Comparison of ENCODE assay signal across 9 mouse cellular contexts in the genomic region with DNA sequence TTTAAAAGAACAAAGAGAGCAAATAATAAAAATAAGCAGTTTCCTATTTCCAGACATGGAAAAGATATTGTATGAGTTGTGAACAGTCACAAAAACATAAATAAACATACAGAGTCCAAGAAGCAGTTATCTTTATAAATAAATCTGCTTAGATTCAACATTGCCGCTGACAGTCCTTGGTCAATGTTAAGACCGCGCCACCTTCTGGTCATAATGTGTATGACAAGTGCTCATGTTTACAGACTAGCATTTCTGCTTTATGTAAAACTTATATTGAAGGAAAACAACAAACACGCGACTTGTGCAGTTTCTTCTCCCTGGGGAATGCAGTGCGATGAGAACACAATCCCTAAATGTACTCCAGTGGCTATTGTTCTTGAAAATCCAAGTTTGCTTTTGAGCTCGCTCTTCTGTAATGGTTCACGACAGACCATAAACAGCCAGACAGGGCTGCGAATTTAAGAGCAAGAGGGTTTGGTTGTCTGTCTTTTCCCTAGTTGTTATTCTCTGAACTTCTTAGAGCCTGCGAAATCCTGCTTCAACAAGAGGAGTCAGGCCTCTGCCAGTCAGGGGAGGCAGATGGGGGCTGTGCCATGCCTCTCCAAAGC.
DNase-seq lines count a peak whose midpoint lies in the region; ATAC-seq lines count a peak whose summit lies in the region.
"Had no signal": no experiment of that assay in that cellular context is flagged by ENCODE, and none has a peak within 500 bp of the region (broad histone marks: within the 10 kb centered on the region; RNA-seq: fewer than 3 reads in every experiment).

No protein-coding gene starts in this region.

- no peak for ATAC-seq in kidney, embryonic 15.5 days (replicated peaks; ENCODE audit: low FRiP score)
- ATAC-seq in forebrain, embryonic 14.5 days: peak; percentile 83
- no peak; the same call in 1 of the 2 replicates for ATAC-seq in limb, embryonic 13.5 days (ENCODE audit: low FRiP score, low read depth)
- peak; percentile 50; the same call in 1 of the 2 replicates for ATAC-seq in neural tube, embryonic 11.5 days (ENCODE audit: insufficient read depth, low FRiP score, low TSS enrichment)

- H3K36me3 ChIP-seq in kidney, embryonic 15.5 days: no peaks in the 10 kb centered on the region
- H3K36me3 ChIP-seq in forebrain, embryonic 14.5 days (ENCODE audit: control insufficient read depth, insufficient read depth, low read length): no peaks in the 10 kb centered on the region
- no peaks in the 10 kb centered on the region for H3K36me3 ChIP-seq in limb, embryonic 13.5 days
- no peaks in the 10 kb centered on the region for H3K36me3 ChIP-seq in neural tube, embryonic 11.5 days (ENCODE audit: control insufficient read depth, insufficient read depth, low read length)
- H3K36me3 ChIP-seq: embryonic facial prominence, embryonic 12.5 days had no signal

- peak; percentile 67 for DNase-seq in kidney, adult 18-20 months
- DNase-seq in c-Kit-positive CD71-negative TER-119-negative erythroid progenitor cells, embryonic 14.5 days (ENCODE audit: low read depth): peak; percentile 48
- DNase-seq in forebrain, embryonic 14.5 days (ENCODE audit: low spot score): peak; percentile 94
- DNase-seq in kidney, adult 8-10 months: peak; percentile 29 to 75
- DNase-seq in neural tube, embryonic 11.5 days (ENCODE audit: low spot score): peak; percentile 69
- peak; percentile 51 for DNase-seq in thymus, postnatal 14 days

- H3K9ac ChIP-seq in kidney, embryonic 15.5 days: no peak overlapping the region
- no peak overlapping the region for H3K9ac ChIP-seq in forebrain, embryonic 14.5 days (ENCODE audit: low read length)
- no peak overlapping the region for H3K9ac ChIP-seq in limb, embryonic 13.5 days
- no peak overlapping the region for H3K9ac ChIP-seq in neural tube, embryonic 11.5 days (ENCODE audit: low read length)
- H3K9ac ChIP-seq: embryonic facial prominence, embryonic 12.5 days had no signal

- no peaks in the 10 kb centered on the region for H3K9me3 ChIP-seq in kidney, embryonic 15.5 days (replicated peaks)
- H3K9me3 ChIP-seq in forebrain, embryonic 14.5 days (replicated peaks; ENCODE audit: control insufficient read depth, low read length): no peaks in the 10 kb centered on the region
- H3K9me3 ChIP-seq in limb, embryonic 13.5 days: no peaks in the 10 kb centered on the region
- H3K9me3 ChIP-seq in neural tube, embryonic 11.5 days (ENCODE audit: control insufficient read depth, low read length): no peaks in the 10 kb centered on the region
- H3K9me3 ChIP-seq: embryonic facial prominence, embryonic 12.5 days had no signal

- peaks cover 3% of the 10 kb centered on the region; the same call in 1 of the 2 replicates for H3K27me3 ChIP-seq in kidney, embryonic 15.5 days
- H3K27me3 ChIP-seq in forebrain, embryonic 14.5 days (replicated peaks; ENCODE audit: control insufficient read depth, insufficient read depth, low read length): peaks cover 10% of the 10 kb centered on the region; the same call in 1 of the 2 replicates
- H3K27me3 ChIP-seq in limb, embryonic 13.5 days: peaks cover 7% of the 10 kb centered on the region; the same call in 1 of the 2 replicates
- H3K27me3 ChIP-seq in neural tube, embryonic 11.5 days (ENCODE audit: control insufficient read depth, insufficient read depth, low read length): no peaks in the 10 kb centered on the region
- H3K27me3 ChIP-seq: embryonic facial prominence, embryonic 12.5 days had no signal

- H3K27ac ChIP-seq in kidney, embryonic 15.5 days: no peak overlapping the region
- no peak overlapping the region for H3K27ac ChIP-seq in forebrain, embryonic 14.5 days (ENCODE audit: low read depth, low read length)
- no peak overlapping the region for H3K27ac ChIP-seq in limb, embryonic 13.5 days
- H3K27ac ChIP-seq in neural tube, embryonic 11.5 days (ENCODE audit: low read depth, low read length): no peak overlapping the region
- H3K27ac ChIP-seq: embryonic facial prominence, embryonic 12.5 days had no signal

- H3K4me2 ChIP-seq in kidney, embryonic 15.5 days: no peak overlapping the region
- no peak overlapping the region for H3K4me2 ChIP-seq in forebrain, embryonic 14.5 days (ENCODE audit: low read length)
- H3K4me2 ChIP-seq in limb, embryonic 13.5 days (replicated peaks): peak overlapping the region; percentile 33; the same call in 1 of the 2 replicates
- no peak overlapping the region for H3K4me2 ChIP-seq in neural tube, embryonic 11.5 days (ENCODE audit: low read depth)
- H3K4me2 ChIP-seq: embryonic facial prominence, embryonic 12.5 days had no signal

- H3K4me1 ChIP-seq in kidney, embryonic 15.5 days: no peaks in the 10 kb centered on the region
- H3K4me1 ChIP-seq in forebrain, embryonic 14.5 days (ENCODE audit: control insufficient read depth, insufficient read depth, low read length): peaks cover under 1% of the 10 kb centered on the region; the same call in 1 of the 2 replicates
- no peaks in the 10 kb centered on the region for H3K4me1 ChIP-seq in limb, embryonic 13.5 days
- no peaks in the 10 kb centered on the region for H3K4me1 ChIP-seq in neural tube, embryonic 11.5 days (ENCODE audit: control insufficient read depth, insufficient read depth, low read length)
- H3K4me1 ChIP-seq: embryonic facial prominence, embryonic 12.5 days had no signal

- WGBS in kidney, embryonic 15.5 days: 27% methylated on average over 10 of the region's 10 CpGs
- WGBS in forebrain, embryonic 14.5 days: 33% methylated on average over 10 of the region's 10 CpGs
- WGBS in limb, embryonic 13.5 days: 25% methylated on average over 10 of the region's 10 CpGs
- 30% methylated on average over 10 of the region's 10 CpGs for WGBS in neural tube, embryonic 11.5 days

- no peak overlapping the region for H3K4me3 ChIP-seq in kidney, embryonic 15.5 days (replicated peaks)
- no peak overlapping the region for H3K4me3 ChIP-seq in forebrain, embryonic 14.5 days (ENCODE audit: low read depth, low read length)
- H3K4me3 ChIP-seq in limb, embryonic 13.5 days: no peak overlapping the region
- H3K4me3 ChIP-seq in neural tube, embryonic 11.5 days (ENCODE audit: low read depth, low read length): no peak overlapping the region
- H3K4me3 ChIP-seq: embryonic facial prominence, embryonic 12.5 days had no signal

Comparison
In these comparisons a context has a peak if more than half of its experiments do, and no peak if none do; other contexts are left out.
1. ATAC-seq: peak in forebrain, embryonic 14.5 days (single experiment) and neural tube, embryonic 11.5 days (single experiment); none in kidney, embryonic 15.5 days (single experiment) and limb, embryonic 13.5 days (single experiment).
2. Peak in every context shown above with its lines, with median percentiles within 50 percentile points of each other: DNase-seq.